Comparison of ENCODE assay signal across 8 mouse cellular contexts in the genomic region with DNA sequence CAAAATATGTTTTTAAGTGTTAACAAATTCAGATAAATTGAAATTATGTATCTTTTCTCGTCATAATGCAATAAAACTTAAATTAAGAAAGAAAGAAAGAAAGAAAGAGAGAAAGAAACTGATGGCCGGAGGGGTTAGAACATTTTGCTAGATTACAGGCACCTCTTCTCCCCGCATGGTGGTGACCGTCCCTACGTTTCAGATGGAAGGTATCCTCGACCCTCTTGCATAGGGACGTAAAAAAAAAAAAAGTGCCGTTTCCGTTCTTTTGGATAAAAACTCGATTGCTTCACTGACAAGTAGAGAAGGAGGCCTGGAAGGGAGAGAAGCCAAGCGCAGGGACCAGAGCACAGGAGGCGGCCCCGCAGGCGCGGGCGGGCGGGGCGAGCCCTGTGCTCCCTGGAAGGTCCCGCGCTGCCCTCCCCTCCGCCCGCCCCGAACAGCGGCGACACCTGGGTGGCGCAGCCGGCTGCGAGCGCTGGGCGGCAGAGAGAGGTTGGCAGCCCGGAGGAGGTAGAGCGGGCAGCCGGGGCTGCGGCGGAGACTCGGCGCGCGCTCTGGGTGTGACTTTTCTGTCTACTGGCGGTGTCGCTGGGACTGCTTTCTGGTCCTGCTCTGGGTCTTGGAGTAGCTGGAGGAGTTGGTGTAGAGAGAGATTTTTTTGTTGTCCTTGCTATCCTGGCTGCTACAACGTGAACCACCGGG. TPM values are rescaled to one million over a fixed set of nuclear protein-coding genes. Genes with fewer than 3 reads are reported as not detected.
DNase-seq lines count a peak whose midpoint lies in the region; ATAC-seq and TF ChIP-seq lines count a peak whose summit lies in the region.

Gene Sytl2 (plus strand): TSS at position 311 of the 705 bp plus-strand sequence.

- WGBS in forebrain, embryonic 15.5 days = under 1% methylated on average over 43 of the region's 43 CpGs

- peak within 1 kb of the TSS; percentile 80 for H3K4me3 ChIP-seq in E14TG2a.4 (replicated peaks; ENCODE audit: low read length)
- peak within 1 kb of the TSS; percentile 49 for H3K4me3 ChIP-seq in brown adipose tissue, adult 24 weeks (ENCODE audit: insufficient read depth, low read depth, low read length)
- peak within 1 kb of the TSS; percentile 67 for H3K4me3 ChIP-seq in forebrain, embryonic 15.5 days

- no peak for TF ChIP-seq CTCF in E14TG2a.4 (conservative IDR thresholded peaks at IDR 0.05; ENCODE audit: low read length)

- peak in 1 of 2 experiments; percentile 11 for DNase-seq in layer of hippocampus, postnatal 14 days (ENCODE audit: low spot score in 2 of 2)
- DNase-seq in lung, postnatal 14 days = peak; percentile 76
- peak; percentile 71 for DNase-seq in ovary, postnatal 36 days (ENCODE audit: low spot score)
- peak; percentile 81 to 85 for DNase-seq in thymus, postnatal 36 days

- H3K4me2 ChIP-seq in forebrain, embryonic 15.5 days (replicated peaks) = peak within 1 kb of the TSS; percentile 100

- peaks cover 8% of the 10 kb centered on the region for H3K9me3 ChIP-seq in E14TG2a.4 (ENCODE audit: low read length)
- H3K9me3 ChIP-seq in forebrain, embryonic 15.5 days = no peaks in the 10 kb centered on the region

- no peak within 1 kb of the TSS for H3K27ac ChIP-seq in brown adipose tissue, adult 24 weeks (replicated peaks; ENCODE audit: low read depth, low read length)
- H3K27ac ChIP-seq in forebrain, embryonic 15.5 days (replicated peaks) = no peak within 1 kb of the TSS

- peaks cover 6% of the 10 kb centered on the region; the same call in 1 of the 2 replicates for H3K4me1 ChIP-seq in E14TG2a.4 (replicated peaks; ENCODE audit: low read depth, low read length)
- no peaks in the 10 kb centered on the region for H3K4me1 ChIP-seq in brown adipose tissue, adult 24 weeks (ENCODE audit: control insufficient read depth, insufficient read depth, insufficient read length, low read length)
- peaks cover 11% of the 10 kb centered on the region for H3K4me1 ChIP-seq in forebrain, embryonic 15.5 days

- peak; percentile 89 for ATAC-seq in forebrain, embryonic 15.5 days (replicated peaks)
- peak; percentile 80 to 86 for ATAC-seq in hematopoietic stem cell, adult 5-6 weeks (replicated peaks in 1 of 2; ENCODE audit: insufficient read depth in 1 of 2, low FRiP score in 2 of 2, low TSS enrichment in 1 of 2, low read depth in 1 of 2, poor library complexity in 2 of 2, severe bottlenecking in 2 of 2)

- no peaks in the 10 kb centered on the region for H3K36me3 ChIP-seq in E14TG2a.4 (ENCODE audit: insufficient read depth, low read length)
- H3K36me3 ChIP-seq in forebrain, embryonic 15.5 days = no peaks in the 10 kb centered on the region

- peaks cover 44% of the 10 kb centered on the region for H3K27me3 ChIP-seq in E14TG2a.4 (ENCODE audit: insufficient read depth, low read length)
- peaks cover 3% of the 10 kb centered on the region; the same call in 1 of the 2 replicates for H3K27me3 ChIP-seq in forebrain, embryonic 15.5 days

- H3K9ac ChIP-seq in forebrain, embryonic 15.5 days (replicated peaks) = peak within 1 kb of the TSS; percentile 66

RNA-seq across cellular contexts. Expression of gene Sytl2, which starts in this region (rescaled TPM):
- 1.4 and 2.7 TPM in 2 replicates for polyA plus RNA-seq in brown adipose tissue, adult 24 weeks (2012; ENCODE audit: insufficient read depth, insufficient read length, missing spikeins)
- polyA plus RNA-seq in forebrain, embryonic 15.5 days (2015; fragmentation: Nextera tagmentation; extraction: Ambion mirVana) = 0.97 and 1.2 TPM in 2 replicates
- total RNA-seq in hematopoietic stem cell, adult 5-6 weeks (2017) = 0.50 and 1.5 TPM in 2 replicates
- 10 to 100 TPM; 36.6 to 45.3 TPM for total RNA-seq in layer of hippocampus, postnatal 14 days (2021)

Comparison
In these comparisons a context has a peak if more than half of its experiments do, and no peak if none do; other contexts are left out.
1. RNA of gene Sytl2 (total RNA-seq): 36.6 to 45.3 TPM in layer of hippocampus, postnatal 14 days; 0.50 to 1.5 TPM in hematopoietic stem cell, adult 5-6 weeks; every median in the first group is over 10 times any median in the second.
2. Peak in every context shown above with its lines, with median percentiles within 50 percentile points of each other: H3K4me3 ChIP-seq.